Mouse (Mus musculus) brain, embryonic 14.5 days (tissue): ENCODE measurements around the gene Lgi1. TPM values are rescaled to one million over a fixed set of nuclear protein-coding genes. Genes with fewer than 3 reads are reported as not detected.

Experiments used
- DNase-seq: peaks from one replicate; pipeline ENCODE4 v3.0.0-alpha.2; 2011; ENCODE audit warnings: low read depth
- CTCF ChIP-seq: fragments of 200-500 bp; IDR thresholded peaks from 2 replicates; pipeline ENCODE4 v1.5.1; 2012; ENCODE audit warnings: inconsistent platforms, mild to moderate bottlenecking, moderate library complexity, borderline replicate concordance; ENCODE audit not compliant: insufficient read depth, insufficient read length; ENCODE audit errors: extremely low read depth
- POLR2A ChIP-seq: fragments of 200-500 bp; IDR thresholded peaks from 2 replicates; pipeline ENCODE4 v1.6.1; 2012; ENCODE audit warnings: mild to moderate bottlenecking, inconsistent platforms, borderline replicate concordance; ENCODE audit not compliant: poor library complexity, insufficient read depth, insufficient read length, severe bottlenecking; ENCODE audit errors: extremely low read depth
- polyA plus RNA-seq: library from polyadenylated mRNA; depleted of rRNA; stranded (reverse); fragments of >200 nt; gene quantifications from 2 replicates; pipeline ENCODE4 v1.2.3, GENCODE M21; 2012

Lgi1 gene
- polyA plus RNA-seq, 1 experiment: 11.4 TPM

DNA sequence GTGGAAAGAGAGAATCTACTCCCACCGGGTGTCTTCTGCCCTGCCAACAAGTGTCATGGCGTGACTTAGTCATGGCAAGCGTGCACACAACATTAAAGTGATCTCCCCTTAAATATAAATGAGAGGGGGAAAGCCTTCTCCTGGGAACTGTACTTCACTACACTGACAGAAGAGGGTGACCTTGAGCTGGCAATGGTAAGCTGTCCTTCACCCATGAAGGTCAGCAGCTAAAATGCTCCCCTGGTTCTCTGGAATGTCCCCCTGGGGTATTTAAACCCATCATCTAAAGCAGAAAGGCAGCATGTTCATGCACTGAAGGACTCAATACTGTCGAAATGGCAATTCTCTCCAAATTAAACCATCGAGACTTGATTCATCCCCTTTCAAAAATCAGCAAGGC is 64.9 kb downstream of the Lgi1 start:
- TF ChIP-seq CTCF: no peak
- no peak for TF ChIP-seq POLR2A
- no peak for DNase-seq

DNA sequence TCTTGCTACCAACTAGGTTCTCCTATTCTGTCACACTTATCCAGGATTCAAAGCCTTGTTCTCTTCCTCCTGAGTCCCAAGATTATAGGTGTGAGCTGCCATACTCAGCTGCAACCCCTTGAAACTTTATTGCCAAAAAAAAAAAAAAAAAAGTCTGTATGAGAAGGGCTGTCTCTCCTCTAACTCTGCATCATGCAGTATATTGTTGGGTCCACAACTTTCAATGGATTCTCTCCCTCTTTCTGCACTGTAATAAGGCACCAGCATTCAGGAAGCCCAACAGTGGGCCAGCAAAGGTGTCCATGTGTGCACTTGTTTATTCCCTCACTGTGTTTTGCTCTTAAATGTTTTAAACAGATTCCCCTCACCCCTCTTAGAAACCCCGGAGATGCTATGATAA is 66.7 kb downstream of the Lgi1 start:
- DNase-seq: peak; percentile 9
- TF ChIP-seq CTCF: no peak
- no peak for TF ChIP-seq POLR2A

DNA sequence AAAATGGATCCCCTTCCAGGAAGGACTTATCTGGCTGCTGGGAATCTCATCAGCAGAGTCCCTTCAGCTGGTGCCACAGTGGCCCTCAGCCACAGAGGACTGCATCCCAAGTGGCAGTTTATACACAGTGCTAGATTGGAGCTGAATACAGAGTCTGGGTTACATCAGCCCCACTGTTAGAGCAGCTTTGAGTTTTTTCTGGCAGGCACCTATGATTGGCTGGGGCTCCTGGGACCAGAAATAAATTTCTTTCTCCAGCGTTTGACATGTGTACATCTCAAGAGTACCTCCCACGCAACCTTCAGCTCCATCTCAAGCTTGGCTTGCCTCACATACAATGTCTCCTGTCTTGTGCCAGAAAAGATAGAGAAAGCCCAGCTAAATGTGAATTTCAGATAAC is 67.9 kb downstream of the Lgi1 start:
- TF ChIP-seq CTCF (no peak), POLR2A (no peak)
- DNase-seq: no peak

DNA sequence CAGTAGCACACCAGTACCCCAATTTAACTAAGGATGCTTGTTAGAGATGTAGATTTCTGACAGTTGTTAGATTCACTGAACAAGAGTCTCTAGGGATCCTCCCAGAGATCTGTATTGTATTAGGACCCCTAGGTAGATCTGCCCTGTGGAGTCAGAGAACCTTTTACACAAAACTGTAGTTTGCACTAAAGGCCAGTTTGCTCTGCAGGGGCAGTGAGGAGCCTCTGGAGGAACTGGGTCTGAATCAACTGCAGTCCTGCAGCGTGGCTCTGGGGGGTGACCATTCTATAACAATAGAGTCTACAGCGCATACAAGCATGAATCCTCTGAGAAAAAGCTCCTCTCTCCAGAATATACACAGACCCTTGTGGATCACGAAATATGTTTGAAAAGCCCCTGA is 68.5 kb downstream of the Lgi1 start:
- no peak for DNase-seq
- TF ChIP-seq POLR2A (no peak), CTCF (no peak)

DNA sequence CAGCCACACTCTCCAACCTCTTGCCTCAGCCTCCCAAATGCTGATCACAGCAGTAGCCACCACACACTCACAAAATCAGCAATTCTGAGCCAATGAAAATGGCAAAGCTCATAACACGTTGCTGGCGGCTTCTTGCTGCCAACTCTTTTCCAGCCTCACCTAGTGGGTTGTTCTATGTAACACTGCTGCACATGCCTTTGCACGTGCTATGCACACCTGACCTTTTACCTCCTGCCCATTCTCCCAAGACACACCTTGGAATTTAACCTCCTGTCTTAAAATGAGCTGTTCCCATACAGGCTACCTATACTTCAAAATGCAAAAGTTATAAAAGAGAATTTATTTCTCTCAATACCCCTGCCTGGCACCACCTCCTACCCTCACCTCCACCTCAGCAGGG is 72.2 kb downstream of the Lgi1 start:
- no peak for DNase-seq
- TF ChIP-seq CTCF (no peak), POLR2A (no peak)

DNA sequence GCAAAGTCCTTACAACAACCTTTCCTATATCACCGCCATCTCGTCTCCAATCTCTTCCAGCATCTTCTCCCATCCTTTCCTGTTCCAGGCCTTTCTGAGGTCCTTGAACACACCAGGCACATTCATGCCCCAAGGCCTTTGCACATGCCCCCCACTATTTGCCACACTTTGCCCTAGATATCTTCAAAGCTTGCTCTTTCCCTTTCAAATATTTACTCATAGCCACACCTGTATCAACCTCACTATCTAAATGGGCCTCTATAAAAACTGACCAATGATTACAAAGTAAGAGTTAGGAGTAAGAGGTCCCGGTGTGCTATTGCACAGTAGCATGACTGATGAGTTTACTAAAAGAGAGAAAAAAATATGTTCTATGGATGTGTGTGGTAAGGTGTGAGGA is 73.0 kb downstream of the Lgi1 start:
- no peak for DNase-seq
- TF ChIP-seq POLR2A (no peak), CTCF (no peak)

DNA sequence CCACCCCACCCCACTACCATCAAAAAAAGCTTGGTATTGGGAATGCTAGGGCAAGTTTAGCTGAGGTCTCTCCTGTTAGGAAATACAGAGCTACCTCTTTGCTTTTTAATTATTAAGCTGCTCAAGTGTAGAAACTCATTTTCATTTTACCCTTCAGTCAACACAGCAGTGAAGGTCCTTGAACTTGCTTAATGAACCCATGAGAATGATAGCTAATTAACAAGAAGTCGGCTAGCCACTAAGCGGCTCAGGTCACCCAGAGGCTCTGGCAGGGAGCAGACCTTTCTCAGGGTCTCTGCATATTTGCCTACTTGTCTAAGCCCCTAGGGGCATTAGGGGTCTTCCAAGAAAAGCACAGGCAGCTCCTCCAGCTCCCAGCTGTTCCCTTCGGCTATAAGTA is 75.4 kb downstream of the Lgi1 start:
- no peak for DNase-seq
- TF ChIP-seq CTCF (no peak), POLR2A (no peak)

DNA sequence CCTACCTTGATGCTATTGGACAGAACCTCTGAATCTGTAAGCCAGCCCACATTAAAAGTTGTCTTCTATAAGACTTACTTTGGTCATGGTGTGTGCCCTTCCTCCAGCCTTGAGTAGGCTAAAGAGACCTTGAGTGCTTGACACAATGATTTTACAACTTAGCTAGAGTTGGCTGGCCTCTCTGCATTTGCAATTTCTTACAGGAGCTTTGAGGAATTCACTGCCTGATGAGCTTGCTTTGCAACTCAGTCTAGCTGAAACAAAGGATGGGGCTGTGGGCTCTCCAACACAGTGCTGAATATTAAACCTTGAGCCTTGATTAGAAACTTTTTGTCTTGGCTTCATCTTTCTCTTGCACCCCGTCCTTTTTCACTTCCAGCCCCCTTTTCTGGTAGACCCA is 78.9 kb downstream of the Lgi1 start:
- DNase-seq: no peak
- TF ChIP-seq POLR2A (no peak), CTCF (no peak)

DNA sequence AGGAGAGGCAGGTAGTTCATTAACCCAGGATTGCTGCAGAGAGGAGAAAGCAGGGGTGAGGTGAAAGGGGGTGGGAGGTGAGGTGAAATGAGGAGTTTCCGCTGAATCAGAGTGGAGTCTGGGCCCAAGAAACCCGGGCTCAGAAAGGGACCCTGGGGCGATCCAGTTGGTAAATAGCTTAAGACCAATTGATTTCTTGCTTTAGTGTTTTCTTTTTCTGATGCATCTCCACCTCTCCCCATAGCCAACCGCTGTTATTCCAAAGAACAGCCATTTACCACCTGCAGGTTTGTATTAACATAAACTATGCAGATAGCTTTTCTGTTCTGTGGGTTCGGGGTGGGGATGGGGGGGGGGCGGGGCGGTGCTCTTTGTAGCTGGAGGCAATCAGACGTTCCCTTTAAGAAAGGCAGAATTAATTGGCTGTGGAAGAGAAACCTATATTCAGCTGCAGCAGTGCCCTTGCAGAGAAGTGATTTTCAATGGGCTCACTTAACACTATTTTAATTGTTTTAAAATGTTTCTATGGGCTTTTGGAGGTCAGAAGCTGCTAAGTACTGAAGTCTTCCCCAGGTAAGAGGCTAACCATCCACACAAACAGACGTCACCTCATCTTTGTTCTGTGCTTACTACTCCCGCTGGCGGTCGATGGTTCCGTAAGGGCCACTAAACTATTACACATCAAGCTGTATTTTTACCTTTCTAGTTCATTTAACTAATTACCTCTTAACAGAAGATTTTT is 84.1 kb downstream of the Lgi1 start:
- TF ChIP-seq CTCF (no peak), POLR2A (no peak)
- DNase-seq: peak; percentile 76

DNA sequence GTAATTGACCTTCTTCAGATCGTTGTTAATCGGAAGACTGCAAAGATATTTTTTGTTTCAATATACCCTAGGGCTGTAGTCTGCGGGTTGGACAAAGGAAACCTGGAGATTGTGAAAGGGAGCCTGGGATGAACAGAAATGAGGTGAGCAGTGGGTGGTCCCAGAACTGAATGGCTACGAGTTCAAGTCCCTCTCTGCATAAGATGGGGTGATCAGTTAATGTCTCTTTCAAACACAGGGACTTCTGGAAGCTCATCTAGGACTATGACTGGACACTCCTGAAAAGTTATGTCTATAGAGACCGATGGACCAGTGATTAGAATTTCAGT is 84.6 kb downstream of the Lgi1 start:
- TF ChIP-seq CTCF (no peak), POLR2A (no peak)
- DNase-seq: no peak

DNA sequence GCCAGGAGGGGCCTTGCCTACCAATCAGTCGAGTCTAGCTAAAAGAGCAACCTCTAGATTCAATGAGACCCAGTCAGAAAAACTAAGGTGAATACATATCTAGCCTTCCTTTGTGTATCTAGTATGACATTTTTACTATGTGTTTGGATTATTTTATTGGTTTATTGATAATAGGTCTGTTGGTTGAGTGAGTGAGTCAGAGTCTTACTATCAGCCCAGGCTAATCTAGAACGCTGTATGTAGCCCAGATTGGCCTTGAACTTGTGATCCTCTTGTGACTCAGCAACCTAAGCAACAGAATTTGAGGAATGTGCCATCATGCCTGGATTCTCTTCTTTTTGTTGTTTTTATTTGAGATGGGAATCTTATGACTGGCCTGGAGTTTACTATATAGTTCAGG is 86.9 kb downstream of the Lgi1 start:
- TF ChIP-seq CTCF: no peak
- no peak for TF ChIP-seq POLR2A
- no peak for DNase-seq

DNA sequence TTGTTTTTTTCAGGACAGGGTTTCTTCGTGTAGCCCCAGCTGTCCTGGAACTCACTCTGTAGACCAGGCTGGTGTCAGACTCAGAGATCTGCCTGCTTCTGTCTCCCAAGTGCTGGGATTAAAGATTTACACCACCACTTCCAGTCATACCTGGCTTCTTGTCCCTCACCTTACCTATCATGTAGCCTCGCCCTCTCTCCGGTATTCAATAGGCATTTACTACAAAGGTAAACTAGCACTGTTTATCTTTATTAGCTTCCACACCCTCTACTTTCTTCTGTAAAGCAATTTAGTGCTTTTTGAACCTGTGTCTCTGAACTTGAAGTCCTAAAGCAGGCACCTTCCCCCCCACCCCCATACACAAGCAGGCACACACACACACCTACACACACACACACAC is 87.4 kb downstream of the Lgi1 start:
- no peak for TF ChIP-seq CTCF
- no peak for TF ChIP-seq POLR2A
- no peak for DNase-seq
